Mouse (Mus musculus) urinary bladder, postnatal 36 days (tissue): ENCODE data around the gene Adgrl4.

Experiments used
- DNase-seq, 2 experiments: peaks; one replicate each; pipeline ENCODE4 v3.0.0; 2022; ENCODE audit warnings: low spot score in 2 of 2, mixed read lengths in 1 of 2

The Adgrl4 gene

DNA sequence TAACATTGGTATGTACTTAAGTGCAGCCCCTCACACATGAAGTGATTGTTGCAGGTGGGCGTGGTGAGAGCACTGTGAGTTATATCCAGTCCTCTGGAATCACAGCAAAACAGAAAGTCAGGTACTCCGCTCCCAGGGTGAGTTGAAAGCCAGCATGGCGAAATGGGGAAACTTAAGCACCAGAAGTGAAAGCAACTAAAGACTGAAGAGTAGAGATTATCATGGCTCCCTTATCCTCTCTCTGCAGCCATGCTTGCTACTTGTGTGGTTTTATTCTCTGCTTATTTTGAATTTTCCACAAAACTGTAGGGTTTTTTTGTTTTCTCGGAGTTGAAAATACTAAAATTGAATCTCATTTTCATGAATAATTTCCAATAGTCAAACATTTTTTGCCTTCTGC, 51.2 kb downstream of the Adgrl4 start:
- no peak for DNase-seq

DNA sequence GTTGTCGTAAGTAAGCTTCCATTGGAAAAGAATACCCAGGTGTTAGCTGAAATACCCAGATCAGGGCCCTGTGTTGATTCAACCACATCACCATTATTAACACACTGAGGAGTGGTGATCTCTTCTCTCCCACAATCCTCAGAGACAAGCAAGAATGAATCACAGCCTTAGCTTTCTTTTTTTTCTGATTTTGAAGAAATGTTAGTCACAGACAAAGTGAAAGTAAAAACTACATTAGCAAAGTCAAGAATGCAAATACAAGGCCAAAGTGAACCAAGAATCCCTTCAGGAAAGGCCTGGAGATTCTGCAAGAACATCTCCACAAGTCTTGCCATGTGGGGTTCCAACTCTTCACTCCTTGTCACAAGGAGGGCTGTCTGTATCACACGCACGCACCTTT, 67.9 kb downstream of the Adgrl4 start:
- DNase-seq: no peak

DNA sequence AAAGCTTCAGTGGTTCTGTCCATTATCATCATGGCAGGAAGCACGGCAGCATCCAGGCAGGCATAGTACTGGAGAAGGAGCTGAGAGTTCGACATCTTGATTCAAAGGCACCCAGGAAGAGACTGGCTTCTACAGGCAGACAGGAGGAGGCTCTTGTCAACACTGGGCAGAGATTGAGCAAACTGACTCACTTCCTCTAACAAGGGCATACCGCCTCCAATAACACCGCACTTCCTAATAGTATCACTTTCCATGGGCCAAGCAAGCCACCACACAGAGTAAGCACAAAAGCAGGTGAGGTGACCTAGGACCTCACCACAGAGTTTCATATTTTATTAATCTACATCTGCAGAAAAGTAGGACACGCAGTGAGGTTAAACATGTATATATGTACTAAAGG, 73.5 kb downstream of the Adgrl4 start:
- DNase-seq: no peak

DNA sequence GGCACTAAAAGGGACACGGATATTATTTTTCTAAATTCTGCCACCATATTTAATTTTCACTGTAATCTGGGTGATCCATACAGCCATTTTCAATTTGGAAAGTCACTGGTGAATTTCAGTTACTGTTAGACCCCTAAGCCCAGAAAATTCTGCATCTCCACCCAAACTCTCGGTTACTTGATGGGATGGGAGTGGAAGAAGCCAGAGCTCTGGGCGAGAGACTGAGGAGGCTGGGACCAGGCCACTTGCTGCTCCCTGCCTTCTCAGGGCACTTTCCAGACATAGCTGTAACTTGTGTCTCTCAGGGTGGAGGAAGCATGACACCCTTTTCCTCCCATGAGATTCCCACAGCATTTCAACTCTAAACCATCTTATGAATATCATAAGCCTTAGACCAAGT, 109.5 kb downstream of the Adgrl4 start:
- DNase-seq: no peak

DNA sequence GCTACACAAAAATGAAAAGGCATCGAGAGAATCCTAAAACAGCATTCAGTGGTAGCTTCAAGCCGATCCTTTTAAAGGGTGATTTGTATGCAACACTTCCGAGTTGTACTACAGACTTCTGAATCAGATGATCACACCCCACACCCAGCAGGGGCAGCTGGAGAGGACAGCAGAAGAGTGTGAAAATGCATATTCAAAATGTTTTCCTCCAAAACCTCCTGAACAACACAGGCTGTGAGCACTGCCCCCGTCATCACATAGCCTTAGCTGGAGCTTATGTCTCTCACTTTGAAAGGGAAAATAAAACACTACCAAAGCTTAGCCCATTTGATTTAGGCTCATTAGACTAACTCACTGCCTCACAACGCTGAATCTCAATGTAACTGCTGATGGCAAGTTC, 113.3 kb downstream of the Adgrl4 start:
- DNase-seq: no peak

DNA sequence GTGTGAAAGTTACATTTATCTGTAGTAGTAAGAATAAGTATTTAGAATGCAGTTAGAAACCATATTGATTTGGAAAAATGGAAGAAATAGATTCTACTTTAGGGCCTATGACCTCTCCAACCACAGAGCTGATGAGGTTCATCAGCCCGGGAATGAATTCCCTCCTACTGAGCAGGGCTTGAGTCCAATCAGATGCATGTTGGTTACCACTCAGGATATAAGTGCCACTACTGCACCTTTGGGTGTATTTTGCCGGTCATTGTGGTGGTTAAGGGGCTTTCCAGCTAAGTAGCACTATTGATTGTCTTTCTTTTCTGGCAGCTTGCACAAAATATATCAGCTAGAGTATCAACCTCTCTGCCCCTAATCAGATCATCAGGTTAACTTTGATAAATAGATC, 118.9 kb downstream of the Adgrl4 start:
- no peak for DNase-seq

DNA sequence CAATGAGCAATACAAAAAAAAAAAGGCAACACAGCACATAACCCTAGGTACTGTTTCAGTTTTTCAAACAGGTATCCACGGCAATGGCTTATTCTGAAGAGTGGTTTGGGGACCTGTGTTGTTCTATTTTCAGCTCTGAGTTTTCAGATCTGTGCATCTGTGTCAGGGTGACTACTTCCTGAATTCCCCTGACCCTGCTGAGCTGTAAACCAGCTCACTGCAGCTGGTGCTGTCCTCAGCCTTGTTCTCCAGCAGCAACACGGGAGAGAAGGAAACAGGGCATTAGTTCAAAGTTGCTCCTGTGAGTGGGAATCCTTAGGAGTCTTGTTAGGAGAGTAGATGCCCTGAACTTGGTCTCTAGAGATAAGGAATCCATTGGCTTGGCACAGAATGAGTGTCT, 119.4 kb downstream of the Adgrl4 start:
- no peak for DNase-seq

DNA sequence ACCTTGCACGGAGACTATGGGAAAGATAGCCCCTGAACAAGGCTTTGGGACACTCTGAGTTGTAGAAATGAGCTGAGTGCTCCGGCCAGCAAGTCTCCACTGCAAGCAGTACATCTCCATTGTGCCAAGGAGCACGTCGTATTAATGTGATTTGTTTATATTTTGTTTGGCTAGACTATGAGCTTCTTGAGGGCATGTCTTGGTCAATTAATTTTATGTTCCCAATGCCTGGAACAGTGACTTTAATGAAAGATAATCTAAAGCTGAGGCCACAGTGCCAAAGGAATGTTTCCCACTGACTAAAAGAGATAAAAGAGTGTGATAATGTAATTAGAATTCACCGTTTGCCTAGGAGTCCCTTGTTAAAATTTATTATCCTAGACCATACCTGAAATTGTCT, 119.9 kb downstream of the Adgrl4 start:
- no peak for DNase-seq

DNA sequence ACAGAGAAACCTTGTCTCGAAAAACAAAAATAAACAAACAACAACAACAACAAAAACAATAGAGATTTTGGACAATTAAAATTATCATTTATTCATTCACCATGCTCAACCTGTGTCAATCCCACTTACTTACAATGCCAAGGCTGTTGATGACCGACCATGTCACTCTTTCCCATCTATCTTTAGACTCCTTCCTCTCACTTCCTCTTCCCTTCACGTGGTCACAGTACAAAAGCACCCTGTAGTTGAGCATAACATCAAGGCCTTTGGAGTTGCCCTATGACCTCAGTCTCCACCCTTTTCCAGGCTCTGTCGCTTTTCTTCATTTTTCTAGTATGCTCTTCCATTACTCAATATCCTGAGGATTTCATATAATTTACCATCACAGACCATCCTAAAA, 120.7 kb downstream of the Adgrl4 start:
- DNase-seq: no peak

DNA sequence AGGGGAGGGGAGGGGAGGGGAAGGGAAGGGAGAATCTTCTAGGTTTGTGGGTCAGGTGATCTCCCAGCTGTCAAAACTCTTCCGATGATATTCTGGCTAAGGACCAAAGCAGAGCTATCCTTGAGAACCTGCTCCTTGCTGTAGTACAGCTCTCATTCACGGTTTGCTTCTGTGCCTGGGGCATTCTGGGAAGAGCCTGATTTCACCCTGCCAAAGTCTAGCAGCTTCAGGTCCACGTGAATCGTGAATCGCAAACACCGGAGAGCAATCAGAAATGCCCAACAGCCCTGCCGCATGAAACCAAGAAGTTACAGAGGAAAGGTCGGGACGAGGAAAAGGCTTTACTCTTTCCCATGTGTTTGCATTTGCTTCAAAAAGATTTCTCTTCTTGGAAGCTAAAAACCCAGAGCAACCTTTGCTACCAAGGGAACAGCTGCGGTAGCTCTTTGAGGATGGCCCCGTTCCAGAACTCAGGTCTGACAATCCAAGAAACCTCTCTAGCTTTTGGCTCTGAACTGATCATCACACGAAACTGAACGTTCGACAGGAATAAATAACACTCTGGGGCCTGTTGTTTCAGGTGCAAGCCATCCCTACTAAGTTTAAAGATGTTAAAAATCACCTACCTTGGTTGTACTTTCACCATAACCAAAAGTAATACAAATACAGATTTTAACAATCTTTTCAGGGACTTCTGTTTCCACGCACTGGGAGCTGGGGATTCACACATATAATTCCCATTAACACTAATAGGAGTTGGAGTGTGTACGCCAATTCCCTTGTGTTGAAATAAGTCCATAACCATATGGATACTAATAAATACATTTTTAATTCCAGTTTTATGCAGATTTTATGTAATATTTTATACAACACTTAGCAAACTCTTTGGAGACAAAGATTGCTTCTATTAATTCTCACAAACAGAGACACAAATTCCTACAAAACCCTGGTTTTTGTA, 128.3 kb downstream of the Adgrl4 start:
- DNase-seq: no peak

DNA sequence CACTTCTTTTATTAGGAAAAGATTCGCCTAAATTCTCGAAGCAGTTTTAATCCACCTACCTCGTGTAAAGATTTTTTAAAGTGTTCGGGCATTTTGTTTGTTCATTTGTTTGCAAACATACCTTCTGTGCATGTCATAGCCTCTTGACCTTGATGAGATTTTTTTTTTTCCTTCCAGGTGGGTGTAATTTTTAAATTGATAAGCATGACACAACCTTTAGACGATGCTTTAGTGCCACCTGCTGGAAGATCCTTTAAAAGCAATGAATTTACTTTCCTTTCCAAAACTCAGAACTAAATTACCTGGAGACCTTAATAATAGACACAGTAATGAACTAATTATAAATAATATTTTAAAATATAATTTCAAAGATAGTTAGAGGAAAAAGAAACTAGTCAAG, 128.9 kb downstream of the Adgrl4 start:
- no peak for DNase-seq

DNA sequence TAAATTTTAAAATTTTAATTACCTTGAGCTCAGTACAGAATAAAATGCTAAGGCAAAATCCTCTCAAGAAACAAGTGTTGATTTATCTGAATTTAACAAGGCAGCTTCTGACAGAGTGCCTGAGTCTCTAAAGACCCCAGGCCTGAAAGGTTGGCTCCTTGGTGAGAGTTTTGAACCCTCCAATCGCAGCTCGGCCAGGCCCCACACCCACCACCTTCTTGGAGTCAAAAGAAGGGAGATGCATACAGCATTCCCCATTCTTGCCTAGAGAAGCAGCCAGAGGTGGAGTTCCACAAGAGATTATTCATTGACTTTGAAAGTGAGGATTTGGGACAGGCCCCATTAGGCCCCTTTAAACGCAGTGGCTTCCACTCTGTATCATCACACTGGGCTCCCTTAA, 129.9 kb downstream of the Adgrl4 start:
- no peak for DNase-seq

DNA sequence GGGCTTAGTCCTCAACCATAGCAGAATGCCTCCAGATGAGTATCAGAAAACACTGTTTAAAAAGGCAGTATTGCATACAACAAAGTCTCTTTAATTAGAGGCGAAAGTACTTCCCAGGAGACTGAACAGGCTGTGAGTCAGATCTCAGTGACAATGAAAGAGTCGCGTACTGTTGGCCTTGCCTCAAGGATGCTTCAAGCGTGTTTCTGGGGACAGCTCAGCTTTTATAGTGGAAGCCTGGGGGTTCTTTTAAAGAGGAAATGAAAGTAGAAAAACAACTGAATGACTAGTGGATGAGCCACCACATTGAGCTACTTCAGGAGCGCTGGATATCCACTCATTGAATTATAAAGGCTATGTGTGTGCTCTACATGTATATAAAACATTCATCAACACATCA, 134.4 kb downstream of the Adgrl4 start:
- no peak for DNase-seq

DNA sequence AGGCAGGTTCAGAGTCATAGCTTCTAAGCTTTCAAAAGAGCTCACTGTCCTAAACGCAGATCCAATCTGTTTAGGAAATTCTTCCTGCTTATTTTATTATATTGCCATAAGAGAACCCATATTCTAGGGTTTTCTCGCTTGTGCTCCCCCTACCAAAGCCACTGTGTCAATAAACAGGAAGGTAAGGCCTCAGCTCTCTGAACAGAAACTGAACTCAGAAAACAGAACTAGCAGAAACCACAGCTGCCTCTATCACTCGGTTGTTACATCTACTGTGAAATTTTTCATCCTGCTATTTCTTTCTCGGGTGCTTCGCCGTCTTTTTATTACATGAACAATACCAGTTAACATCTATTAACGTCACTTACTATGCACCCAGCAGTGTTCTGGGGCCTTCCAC, 137.6 kb downstream of the Adgrl4 start:
- DNase-seq: no peak

DNA sequence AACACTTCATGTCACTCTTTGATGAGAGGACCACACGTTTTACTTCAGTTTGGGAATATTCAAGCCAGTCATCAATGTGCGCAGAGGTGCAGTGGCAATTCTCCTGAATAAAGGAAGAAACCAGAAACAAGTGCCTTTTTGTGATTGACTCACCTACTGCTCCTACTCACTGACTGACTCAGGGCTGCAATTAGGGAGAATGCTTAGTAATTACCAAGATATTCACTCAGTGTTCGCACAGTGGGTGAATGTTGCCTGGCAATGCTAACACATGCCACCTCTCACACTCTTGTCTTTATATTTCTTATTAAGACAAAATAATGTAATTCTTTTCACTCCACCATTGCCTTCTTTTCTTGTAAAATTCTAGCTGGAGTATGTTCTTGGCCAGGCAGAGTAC, 138.5 kb downstream of the Adgrl4 start:
- DNase-seq: no peak

DNA sequence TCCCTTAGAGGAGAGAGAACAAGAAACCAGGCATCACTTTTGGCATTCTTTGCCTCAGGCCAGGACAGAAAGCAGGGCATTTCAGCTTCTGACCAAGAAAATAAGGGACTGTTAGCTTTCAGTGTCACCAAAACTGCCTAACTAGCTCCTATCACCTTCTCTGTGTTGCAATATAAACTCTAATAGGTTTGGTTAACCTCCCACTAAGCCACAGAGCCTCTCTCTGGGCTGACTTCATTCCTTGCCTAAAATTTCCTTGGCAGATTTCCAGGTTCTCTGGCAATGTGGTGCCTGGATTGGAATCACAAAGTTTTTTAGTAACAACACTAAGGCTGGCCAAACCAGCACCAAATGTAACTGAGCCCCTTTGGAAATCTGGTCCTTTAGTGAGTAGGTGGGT, 154.2 kb downstream of the Adgrl4 start:
- DNase-seq: no peak
